Mouse (Mus musculus): ENCODE data around the gene Gm18596. TPM values are rescaled to one million over a fixed set of nuclear protein-coding genes. Genes with fewer than 3 reads are reported as not detected.
"Not testable (repeated sequence)": the region's sequence is repeated elsewhere in the genome, so short reads cannot be mapped to it uniquely, and the experiment has no call there.

The Gm18596 gene
- total and polyA plus RNA-seq, 2 experiments from 2014 or later: not detected

DNA sequence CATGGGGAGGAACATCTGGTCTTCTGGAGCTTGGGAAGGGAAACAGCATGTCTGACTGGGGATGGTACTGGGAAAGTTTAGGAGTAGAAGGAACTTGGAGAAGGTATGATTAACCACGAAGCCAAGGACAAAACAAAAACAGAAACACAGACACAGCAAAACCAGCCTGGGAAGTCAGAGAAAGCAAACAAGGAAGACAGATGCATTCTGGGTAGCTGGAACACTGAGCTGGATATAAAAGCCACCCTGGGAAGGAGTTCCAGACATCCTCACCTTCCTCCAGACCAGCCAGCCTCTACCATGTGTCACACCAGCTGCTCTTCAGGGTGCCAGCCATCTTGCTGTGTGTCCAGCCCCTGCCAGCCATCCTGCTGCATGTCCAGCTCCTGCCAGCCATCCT lies 26.9 kb downstream of the Gm18596 start, which contains the start of gene Gm10142:
Gene Gm10142, plus strand, starts transcription at position 301 of the 400 bp plus-strand sequence.
- no peaks in the 10 kb centered on the region for H3K27me3 ChIP-seq (ENCODE audit: insufficient read depth, low read length)
- DNase-seq (ENCODE audit: low spot score) (no peak), ATAC-seq (ENCODE audit: low FRiP score) (no peak)
- H3K36me3 ChIP-seq (ENCODE audit: insufficient read depth, low read length): no peaks in the 10 kb centered on the region
- no peak within 1 kb of the TSS for H3K4me3 ChIP-seq (ENCODE audit: low read depth, low read length)
- 80% methylated on average over 1 of the region's 1 CpGs for WGBS
- H3K9me3 ChIP-seq (ENCODE audit: low read length): 0 out of 2 replicates have a peak, but pooled peaks cover 3% of the 10 kb centered on the region
- no peak within 1 kb of the TSS for H3K9ac ChIP-seq (replicated peaks; ENCODE audit: low read length, poor library complexity, severe bottlenecking)
- no peak within 1 kb of the TSS for H3K27ac ChIP-seq (ENCODE audit: low read depth, low read length)
- no peak within 1 kb of the TSS for H3K4me2 ChIP-seq (ENCODE audit: low read depth, low read length, poor library complexity, severe bottlenecking)
- TF ChIP-seq CTCF (IDR thresholded peaks at IDR 0.05): no peak
- H3K4me1 ChIP-seq (ENCODE audit: insufficient read depth, low read length): no peaks in the 10 kb centered on the region

- H3K27ac ChIP-seq (ENCODE audit: low read depth, low read length): no peak overlapping the region
- no peaks in the 10 kb centered on the region for H3K27me3 ChIP-seq (ENCODE audit: insufficient read depth, low read length)
- WGBS: 67% methylated on average over 4 of the region's 4 CpGs
- H3K4me2 ChIP-seq (ENCODE audit: low read depth, low read length, poor library complexity, severe bottlenecking): no peak overlapping the region
- no peaks in the 10 kb centered on the region for H3K36me3 ChIP-seq (ENCODE audit: insufficient read depth, low read length)
- no peaks in the 10 kb centered on the region for H3K4me1 ChIP-seq (ENCODE audit: insufficient read depth, low read length)
- DNase-seq (ENCODE audit: low spot score): no peak
- no peak for ATAC-seq (ENCODE audit: low FRiP score)
- H3K9ac ChIP-seq (replicated peaks; ENCODE audit: low read length, poor library complexity, severe bottlenecking): no peak overlapping the region
- H3K9me3 ChIP-seq (ENCODE audit: low read length): 0 out of 2 replicates have a peak, but pooled peaks cover 3% of the 10 kb centered on the region
- H3K4me3 ChIP-seq (ENCODE audit: low read depth, low read length): no peak overlapping the region
- no peak for TF ChIP-seq CTCF (IDR thresholded peaks at IDR 0.05)
These were observed 28.7 kb downstream of the Gm18596 start for GRCm38 (mm10) chr10:77713734-77714133.

DNA sequence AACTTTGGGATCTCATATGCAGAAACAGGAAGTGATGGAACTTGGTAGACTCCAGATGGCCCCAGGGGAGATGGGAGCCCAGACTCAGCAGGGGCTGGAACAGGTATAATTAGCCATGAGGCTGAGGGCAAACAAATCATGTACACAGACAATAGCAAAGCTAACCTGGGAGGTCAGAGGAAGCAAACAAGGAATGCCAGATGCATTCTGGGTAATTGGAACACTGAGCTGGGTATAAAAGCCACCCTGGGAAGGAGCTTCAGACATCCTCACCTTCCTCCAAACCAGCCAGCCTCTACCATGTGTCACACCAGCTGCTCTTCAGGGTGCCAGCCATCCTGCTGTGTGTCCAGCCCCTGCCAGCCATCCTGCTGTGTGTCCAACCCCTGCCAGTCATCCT lies 31.3 kb downstream of the Gm18596 start, which contains the start of gene Gm10024:
Gene Gm10024, plus strand, starts transcription at position 301 of the 400 bp plus-strand sequence.
- H3K9ac ChIP-seq (replicated peaks; ENCODE audit: low read length, poor library complexity, severe bottlenecking); DNase-seq (ENCODE audit: low spot score); H3K27ac ChIP-seq (ENCODE audit: low read depth, low read length); H3K4me1 ChIP-seq (ENCODE audit: insufficient read depth, low read length); H3K9me3 ChIP-seq (ENCODE audit: low read length); H3K27me3 ChIP-seq (ENCODE audit: insufficient read depth, low read length); H3K4me3 ChIP-seq (ENCODE audit: low read depth, low read length); ATAC-seq (ENCODE audit: low FRiP score); H3K4me2 ChIP-seq (ENCODE audit: low read depth, low read length, poor library complexity, severe bottlenecking); H3K36me3 ChIP-seq (ENCODE audit: insufficient read depth, low read length): not testable (repeated sequence)

DNA sequence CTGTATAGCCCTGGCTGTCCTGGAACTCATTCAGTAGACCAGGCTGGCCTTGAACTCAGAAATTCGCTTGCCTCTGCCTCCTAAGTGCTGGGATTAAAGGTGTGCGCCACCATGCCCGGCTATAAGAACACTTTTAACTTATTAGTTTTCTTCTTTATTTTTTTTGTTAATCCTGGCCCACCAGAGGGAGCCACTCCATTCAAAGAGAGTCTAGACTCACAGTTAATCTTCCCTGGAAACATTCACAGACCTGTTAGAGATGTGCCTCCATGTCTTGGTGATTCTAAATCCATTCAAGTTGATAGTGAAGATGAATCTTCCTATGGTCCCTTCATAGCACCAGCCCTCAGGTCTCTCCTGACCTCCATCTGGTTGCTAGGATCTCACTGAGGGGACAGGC lies 32.6 kb downstream of the Gm18596 start:
- H3K4me1 ChIP-seq (ENCODE audit: insufficient read depth, low read length): no peaks in the 10 kb centered on the region
- 0 out of 2 replicates have a peak, but pooled peaks cover 3% of the 10 kb centered on the region for H3K9me3 ChIP-seq (ENCODE audit: low read length)
- H3K4me3 ChIP-seq (ENCODE audit: low read depth, low read length): no peak overlapping the region
- ATAC-seq (ENCODE audit: low FRiP score) (no peak), DNase-seq (ENCODE audit: low spot score) (peak; percentile 25)
- no peak overlapping the region for H3K27ac ChIP-seq (ENCODE audit: low read depth, low read length)
- WGBS: 75% methylated on average over 3 of the region's 3 CpGs
- no peak overlapping the region for H3K9ac ChIP-seq (replicated peaks; ENCODE audit: low read length, poor library complexity, severe bottlenecking)
- peak; percentile 58 for TF ChIP-seq CTCF (IDR thresholded peaks at IDR 0.05)
- no peak overlapping the region for H3K4me2 ChIP-seq (ENCODE audit: low read depth, low read length, poor library complexity, severe bottlenecking)
- H3K36me3 ChIP-seq (ENCODE audit: insufficient read depth, low read length): no peaks in the 10 kb centered on the region
- H3K27me3 ChIP-seq (ENCODE audit: insufficient read depth, low read length): no peaks in the 10 kb centered on the region

- no peaks in the 10 kb centered on the region for H3K36me3 ChIP-seq (ENCODE audit: insufficient read depth, low read length)
- no peak within 1 kb of the TSS for H3K27ac ChIP-seq (ENCODE audit: low read depth, low read length)
- DNase-seq (ENCODE audit: low spot score): no peak
- no peak within 1 kb of the TSS for H3K9ac ChIP-seq (replicated peaks; ENCODE audit: low read length, poor library complexity, severe bottlenecking)
- TF ChIP-seq CTCF (IDR thresholded peaks at IDR 0.05): no peak
- peaks cover 6% of the 10 kb centered on the region; the same call in 1 of the 2 replicates for H3K9me3 ChIP-seq (ENCODE audit: low read length)
- H3K4me3 ChIP-seq (ENCODE audit: low read depth, low read length): no peak within 1 kb of the TSS
- 96% methylated on average over 1 of the region's 1 CpGs for WGBS
- no peaks in the 10 kb centered on the region for H3K4me1 ChIP-seq (ENCODE audit: insufficient read depth, low read length)
- no peaks in the 10 kb centered on the region for H3K27me3 ChIP-seq (ENCODE audit: insufficient read depth, low read length)
- no peak within 1 kb of the TSS for H3K4me2 ChIP-seq (ENCODE audit: low read depth, low read length, poor library complexity, severe bottlenecking)
- no peak for ATAC-seq (ENCODE audit: low FRiP score)
These were observed 36.1 kb downstream of the Gm18596 start, which contains the start of gene Gm10272 for GRCm38 (mm10) chr10:77706326-77706725. TSS of gene Gm10272 (plus strand) at chr10:77706626.

GRCm38 (mm10) chr10:77697133-77697532 lies 45.3 kb downstream of the Gm18596 start, which contains the start of gene Gm9508:
TSS of gene Gm9508 (minus strand) at chr10:77697233.
- no peak within 1 kb of the TSS for H3K4me2 ChIP-seq (ENCODE audit: low read depth, low read length, poor library complexity, severe bottlenecking)
- no peak within 1 kb of the TSS for H3K27ac ChIP-seq (ENCODE audit: low read depth, low read length)
- no peaks in the 10 kb centered on the region for H3K36me3 ChIP-seq (ENCODE audit: insufficient read depth, low read length)
- 39% methylated on average over 4 of the region's 4 CpGs for WGBS
- no peak for TF ChIP-seq CTCF (IDR thresholded peaks at IDR 0.05)
- ATAC-seq (ENCODE audit: low FRiP score) (no peak), DNase-seq (ENCODE audit: low spot score) (no peak)
- no peak within 1 kb of the TSS for H3K4me3 ChIP-seq (ENCODE audit: low read depth, low read length)
- H3K27me3 ChIP-seq (ENCODE audit: insufficient read depth, low read length): no peaks in the 10 kb centered on the region
- no peaks in the 10 kb centered on the region for H3K4me1 ChIP-seq (ENCODE audit: insufficient read depth, low read length)
- H3K9ac ChIP-seq (replicated peaks; ENCODE audit: low read length, poor library complexity, severe bottlenecking): no peak within 1 kb of the TSS
- H3K9me3 ChIP-seq (ENCODE audit: low read length): no peaks in the 10 kb centered on the region

Other genes starting within 250 kb of the Gm18596 start
Only the 30 nearest of the 32 such genes appear.
- 47.1 and 49.2 TPM in 2 replicates for gene Fam207a, start 226.9 kb downstream of the Gm18596 start, total RNA-seq (2014; rRNA removed)
- gene Fam207a, start 226.9 kb downstream of the Gm18596 start, polyA plus RNA-seq (2015; fragmentation: Nextera tagmentation; extraction: Ambion mirVana): 32.7 and 34.9 TPM in 2 replicates
- 0.55 and 1.7 TPM in 2 replicates for gene Itgb2, start 212.4 kb downstream of the Gm18596 start, total RNA-seq (2014; rRNA removed)
- gene Itgb2, start 212.4 kb downstream of the Gm18596 start, polyA plus RNA-seq (2015; fragmentation: Nextera tagmentation; extraction: Ambion mirVana): 0.69 and 1.2 TPM in 2 replicates
- gene Pttg1ip, start 160.9 kb downstream of the Gm18596 start, total RNA-seq (2014; rRNA removed): 87.2 and 116 TPM in 2 replicates
- gene Pttg1ip, start 160.9 kb downstream of the Gm18596 start, polyA plus RNA-seq (2015; fragmentation: Nextera tagmentation; extraction: Ambion mirVana): 74.7 and 79.0 TPM in 2 replicates
- gene Sumo3, start 136.5 kb downstream of the Gm18596 start, total RNA-seq (2014; rRNA removed): 167 and 306 TPM in 2 replicates
- 385 and 389 TPM in 2 replicates for gene Sumo3, start 136.5 kb downstream of the Gm18596 start, polyA plus RNA-seq (2015; fragmentation: Nextera tagmentation; extraction: Ambion mirVana)
- gene Gm49325, start 136.4 kb downstream of the Gm18596 start, total RNA-seq (2014; rRNA removed): not detected in 2 replicates
- gene Gm49325, start 136.4 kb downstream of the Gm18596 start, polyA plus RNA-seq (2015; fragmentation: Nextera tagmentation; extraction: Ambion mirVana): 6.9 and 10.5 TPM in 2 replicates
- 39.3 and 41.8 TPM in 2 replicates for gene Ube2g2, start 120.4 kb downstream of the Gm18596 start, total RNA-seq (2014; rRNA removed)
- 67.2 and 70.6 TPM in 2 replicates for gene Ube2g2, start 120.4 kb downstream of the Gm18596 start, polyA plus RNA-seq (2015; fragmentation: Nextera tagmentation; extraction: Ambion mirVana)
- 0.66 and 1.5 TPM in 2 replicates for gene Tspear, start 56.1 kb downstream of the Gm18596 start, total RNA-seq (2014; rRNA removed)
- gene Tspear, start 56.1 kb downstream of the Gm18596 start, polyA plus RNA-seq (2015; fragmentation: Nextera tagmentation; extraction: Ambion mirVana): 0.63 and 1.3 TPM in 2 replicates
- not detected in 2 replicates for gene Gm19402, start 51.9 kb downstream of the Gm18596 start, total RNA-seq (2014; rRNA removed)
- gene Gm19402, start 51.9 kb downstream of the Gm18596 start, polyA plus RNA-seq (2015; fragmentation: Nextera tagmentation; extraction: Ambion mirVana): not detected in 2 replicates
- not detected in 2 replicates for gene Gm9508, start 45.4 kb downstream of the Gm18596 start, total RNA-seq (2014; rRNA removed)
- gene Gm9508, start 45.4 kb downstream of the Gm18596 start, polyA plus RNA-seq (2015; fragmentation: Nextera tagmentation; extraction: Ambion mirVana): not detected in 2 replicates
- gene Gm10272, start 36.0 kb downstream of the Gm18596 start, total RNA-seq (2014; rRNA removed): not detected in 2 replicates
- not detected in 2 replicates for gene Gm10272, start 36.0 kb downstream of the Gm18596 start, polyA plus RNA-seq (2015; fragmentation: Nextera tagmentation; extraction: Ambion mirVana)
- not detected in 2 replicates for gene Gm10024, start 31.2 kb downstream of the Gm18596 start, total RNA-seq (2014; rRNA removed)
- not detected in 2 replicates for gene Gm10024, start 31.2 kb downstream of the Gm18596 start, polyA plus RNA-seq (2015; fragmentation: Nextera tagmentation; extraction: Ambion mirVana)
- not detected in 2 replicates for gene Gm10142, start 26.8 kb downstream of the Gm18596 start, total RNA-seq (2014; rRNA removed)
- gene Gm10142, start 26.8 kb downstream of the Gm18596 start, polyA plus RNA-seq (2015; fragmentation: Nextera tagmentation; extraction: Ambion mirVana): not detected in 2 replicates
- gene Krtap12-1, start 22.0 kb downstream of the Gm18596 start, total RNA-seq (2014; rRNA removed): not detected in 2 replicates
- gene Krtap12-1, start 22.0 kb downstream of the Gm18596 start, polyA plus RNA-seq (2015; fragmentation: Nextera tagmentation; extraction: Ambion mirVana): not detected in 2 replicates
- not detected in 2 replicates for gene Gm10100, start 16.2 kb downstream of the Gm18596 start, total RNA-seq (2014; rRNA removed)
- not detected in 2 replicates for gene Gm10100, start 16.2 kb downstream of the Gm18596 start, polyA plus RNA-seq (2015; fragmentation: Nextera tagmentation; extraction: Ambion mirVana)
- not detected in 2 replicates for gene Gm9736, start 8.7 kb upstream of the Gm18596 start, total RNA-seq (2014; rRNA removed)
- gene Gm9736, start 8.7 kb upstream of the Gm18596 start, polyA plus RNA-seq (2015; fragmentation: Nextera tagmentation; extraction: Ambion mirVana): not detected in 2 replicates
- gene Gm3233, start 17.0 kb upstream of the Gm18596 start, total RNA-seq (2014; rRNA removed): not detected in 2 replicates
- not detected in 2 replicates for gene Gm3233, start 17.0 kb upstream of the Gm18596 start, polyA plus RNA-seq (2015; fragmentation: Nextera tagmentation; extraction: Ambion mirVana)
- gene Gm3238, start 28.7 kb upstream of the Gm18596 start, total RNA-seq (2014; rRNA removed): not detected in 2 replicates
- not detected in 2 replicates for gene Gm3238, start 28.7 kb upstream of the Gm18596 start, polyA plus RNA-seq (2015; fragmentation: Nextera tagmentation; extraction: Ambion mirVana)
- not detected in 2 replicates for gene Gm7138, start 34.3 kb upstream of the Gm18596 start, total RNA-seq (2014; rRNA removed)
- gene Gm7138, start 34.3 kb upstream of the Gm18596 start, polyA plus RNA-seq (2015; fragmentation: Nextera tagmentation; extraction: Ambion mirVana): not detected in 2 replicates
- gene Gm3250, start 39.9 kb upstream of the Gm18596 start, total RNA-seq (2014; rRNA removed): not detected in 2 replicates
- not detected in 2 replicates for gene Gm3250, start 39.9 kb upstream of the Gm18596 start, polyA plus RNA-seq (2015; fragmentation: Nextera tagmentation; extraction: Ambion mirVana)
- gene Gm7137, start 45.6 kb upstream of the Gm18596 start, total RNA-seq (2014; rRNA removed): not detected in 2 replicates
- not detected in 2 replicates for gene Gm7137, start 45.6 kb upstream of the Gm18596 start, polyA plus RNA-seq (2015; fragmentation: Nextera tagmentation; extraction: Ambion mirVana)
- not detected in 2 replicates for gene Gm9639, start 52.4 kb upstream of the Gm18596 start, total RNA-seq (2014; rRNA removed)
- not detected in 2 replicates for gene Gm9639, start 52.4 kb upstream of the Gm18596 start, polyA plus RNA-seq (2015; fragmentation: Nextera tagmentation; extraction: Ambion mirVana)
- gene Gm19668, start 56.5 kb upstream of the Gm18596 start, total RNA-seq (2014; rRNA removed): not detected in 2 replicates
- not detected in 2 replicates for gene Gm19668, start 56.5 kb upstream of the Gm18596 start, polyA plus RNA-seq (2015; fragmentation: Nextera tagmentation; extraction: Ambion mirVana)
- not detected in 2 replicates for gene Gm9507, start 69.2 kb upstream of the Gm18596 start, total RNA-seq (2014; rRNA removed)
- gene Gm9507, start 69.2 kb upstream of the Gm18596 start, polyA plus RNA-seq (2015; fragmentation: Nextera tagmentation; extraction: Ambion mirVana): not detected in 2 replicates
- not detected in 2 replicates for gene Gm2696, start 72.0 kb upstream of the Gm18596 start, total RNA-seq (2014; rRNA removed)
- not detected in 2 replicates for gene Gm2696, start 72.0 kb upstream of the Gm18596 start, polyA plus RNA-seq (2015; fragmentation: Nextera tagmentation; extraction: Ambion mirVana)
- gene Krtap10-4, start 84.5 kb upstream of the Gm18596 start, total RNA-seq (2014; rRNA removed): 0.27 TPM in 1 of 2 replicates, not detected in the other
- not detected in 2 replicates for gene Krtap10-4, start 84.5 kb upstream of the Gm18596 start, polyA plus RNA-seq (2015; fragmentation: Nextera tagmentation; extraction: Ambion mirVana)
- gene Krtap10-10, start 93.3 kb upstream of the Gm18596 start, total RNA-seq (2014; rRNA removed): not detected in 2 replicates
- not detected in 2 replicates for gene Krtap10-10, start 93.3 kb upstream of the Gm18596 start, polyA plus RNA-seq (2015; fragmentation: Nextera tagmentation; extraction: Ambion mirVana)
- gene Gm36176, start 104.2 kb upstream of the Gm18596 start, total RNA-seq (2014; rRNA removed): not detected in 2 replicates
- not detected in 2 replicates for gene Gm36176, start 104.2 kb upstream of the Gm18596 start, polyA plus RNA-seq (2015; fragmentation: Nextera tagmentation; extraction: Ambion mirVana)
- not detected in 2 replicates for gene Gm10318, start 110.2 kb upstream of the Gm18596 start, total RNA-seq (2014; rRNA removed)
- gene Gm10318, start 110.2 kb upstream of the Gm18596 start, polyA plus RNA-seq (2015; fragmentation: Nextera tagmentation; extraction: Ambion mirVana): not detected in 2 replicates
- not detected in 2 replicates for gene Gm3285, start 119.3 kb upstream of the Gm18596 start, total RNA-seq (2014; rRNA removed)
- not detected in 2 replicates for gene Gm3285, start 119.3 kb upstream of the Gm18596 start, polyA plus RNA-seq (2015; fragmentation: Nextera tagmentation; extraction: Ambion mirVana)
- 36.1 and 39.6 TPM in 2 replicates for gene Lrrc3, start 159.9 kb upstream of the Gm18596 start, total RNA-seq (2014; rRNA removed)
- 29.7 and 29.9 TPM in 2 replicates for gene Lrrc3, start 159.9 kb upstream of the Gm18596 start, polyA plus RNA-seq (2015; fragmentation: Nextera tagmentation; extraction: Ambion mirVana)

Measured in midbrain, postnatal 0 days (tissue).